Mouse (Mus musculus): ENCODE results near the gene 4933411K16Rik. TPM values are rescaled to one million over a fixed set of nuclear protein-coding genes. Genes with fewer than 3 reads are reported as not detected.
"Not testable (repeated sequence)": the region's sequence is repeated elsewhere in the genome, so short reads cannot be mapped to it uniquely, and the experiment has no call there.

4933411K16Rik gene
- polyA plus RNA-seq, 1 experiment, result 3.6 TPM

GRCm38 (mm10) chr19:42075992-42076391 is 23.9 kb downstream of the 4933411K16Rik start:
- TF ChIP-seq CTCF (conservative IDR thresholded peaks at IDR 0.05; ENCODE audit: insufficient read depth, insufficient read length, low read depth, low read length), result no peak
- no peak for TF ChIP-seq POLR2A (IDR thresholded peaks at IDR 0.05; ENCODE audit: low read depth, low read length)
- H3K36me3 ChIP-seq (ENCODE audit: control insufficient read depth, insufficient read depth, low read length), result no peaks in the 10 kb centered on the region
- H3K4me3 ChIP-seq (ENCODE audit: insufficient read depth, low read depth, low read length), result no peak overlapping the region
- peaks cover 21% of the 10 kb centered on the region for H3K4me1 ChIP-seq (ENCODE audit: control insufficient read depth, insufficient read depth, low read length)
- 73% methylated on average over 16 of the region's 16 CpGs for WGBS
- H3K27ac ChIP-seq (ENCODE audit: insufficient read depth, low read depth, low read length), result no peak overlapping the region
- DNase-seq, result no peak
- no peaks in the 10 kb centered on the region for H3K27me3 ChIP-seq (replicated peaks; ENCODE audit: control insufficient read depth, insufficient read depth, low read length)

GRCm38 (mm10) chr19:42078566-42078965 is 26.5 kb downstream of the 4933411K16Rik start:
- no peak overlapping the region for H3K4me3 ChIP-seq (ENCODE audit: insufficient read depth, low read depth, low read length)
- TF ChIP-seq POLR2A (IDR thresholded peaks at IDR 0.05; ENCODE audit: low read depth, low read length) (no peak), CTCF (conservative IDR thresholded peaks at IDR 0.05; ENCODE audit: insufficient read depth, insufficient read length, low read depth, low read length) (no peak)
- DNase-seq, result no peak
- H3K36me3 ChIP-seq (ENCODE audit: control insufficient read depth, insufficient read depth, low read length), result no peaks in the 10 kb centered on the region
- H3K27ac ChIP-seq (ENCODE audit: insufficient read depth, low read depth, low read length), result no peak overlapping the region
- H3K27me3 ChIP-seq (replicated peaks; ENCODE audit: control insufficient read depth, insufficient read depth, low read length), result no peaks in the 10 kb centered on the region
- H3K4me1 ChIP-seq (ENCODE audit: control insufficient read depth, insufficient read depth, low read length), result peaks cover 11% of the 10 kb centered on the region
- 86% methylated on average over 8 of the region's 8 CpGs for WGBS

- Histone ChIP-seq H3K27me3 (replicated peaks; ENCODE audit: control insufficient read depth, insufficient read depth, low read length) (no peaks in the 10 kb centered on the region), H3K4me3 (ENCODE audit: insufficient read depth, low read depth, low read length) (no peak overlapping the region), H3K4me1 (ENCODE audit: control insufficient read depth, insufficient read depth, low read length) (peaks cover 11% of the 10 kb centered on the region), H3K27ac (ENCODE audit: insufficient read depth, low read depth, low read length) (no peak overlapping the region), H3K36me3 (ENCODE audit: control insufficient read depth, insufficient read depth, low read length) (no peaks in the 10 kb centered on the region)
- DNase-seq, result no peak
- WGBS, result 94% methylated on average over 12 of the region's 12 CpGs
- TF ChIP-seq POLR2A (IDR thresholded peaks at IDR 0.05; ENCODE audit: low read depth, low read length) (no peak), CTCF (conservative IDR thresholded peaks at IDR 0.05; ENCODE audit: insufficient read depth, insufficient read length, low read depth, low read length) (no peak)
Observed at GRCm38 (mm10) chr19:42079006-42079405, 27.0 kb downstream of the 4933411K16Rik start.

GRCm38 (mm10) chr19:42079950-42080349 is 27.9 kb downstream of the 4933411K16Rik start:
- H3K4me1 ChIP-seq (ENCODE audit: control insufficient read depth, insufficient read depth, low read length), result peaks cover 11% of the 10 kb centered on the region
- 46% methylated on average over 5 of the region's 5 CpGs for WGBS
- H3K4me3 ChIP-seq (ENCODE audit: insufficient read depth, low read depth, low read length), result no peak overlapping the region
- no peak overlapping the region for H3K27ac ChIP-seq (ENCODE audit: insufficient read depth, low read depth, low read length)
- TF ChIP-seq POLR2A (IDR thresholded peaks at IDR 0.05; ENCODE audit: low read depth, low read length), result no peak
- no peak for TF ChIP-seq CTCF (conservative IDR thresholded peaks at IDR 0.05; ENCODE audit: insufficient read depth, insufficient read length, low read depth, low read length)
- H3K27me3 ChIP-seq (replicated peaks; ENCODE audit: control insufficient read depth, insufficient read depth, low read length), result no peaks in the 10 kb centered on the region
- peak; percentile 79 for DNase-seq
- H3K36me3 ChIP-seq (ENCODE audit: control insufficient read depth, insufficient read depth, low read length), result no peaks in the 10 kb centered on the region

- WGBS, result 39% methylated on average over 11 of the region's 11 CpGs
- H3K27me3 ChIP-seq (replicated peaks; ENCODE audit: control insufficient read depth, insufficient read depth, low read length), result no peaks in the 10 kb centered on the region
- no peak overlapping the region for H3K4me3 ChIP-seq (ENCODE audit: insufficient read depth, low read depth, low read length)
- H3K4me1 ChIP-seq (ENCODE audit: control insufficient read depth, insufficient read depth, low read length), result peaks cover 11% of the 10 kb centered on the region
- TF ChIP-seq POLR2A (IDR thresholded peaks at IDR 0.05; ENCODE audit: low read depth, low read length) (no peak), CTCF (conservative IDR thresholded peaks at IDR 0.05; ENCODE audit: insufficient read depth, insufficient read length, low read depth, low read length) (no peak)
- no peaks in the 10 kb centered on the region for H3K36me3 ChIP-seq (ENCODE audit: control insufficient read depth, insufficient read depth, low read length)
- peak; percentile 75 for DNase-seq
- H3K27ac ChIP-seq (ENCODE audit: insufficient read depth, low read depth, low read length), result no peak overlapping the region
Observed at GRCm38 (mm10) chr19:42080469-42080868, 28.4 kb downstream of the 4933411K16Rik start.

GRCm38 (mm10) chr19:42081613-42082012 is 29.6 kb downstream of the 4933411K16Rik start:
- H3K4me3 ChIP-seq (ENCODE audit: insufficient read depth, low read depth, low read length); DNase-seq; H3K4me1 ChIP-seq (ENCODE audit: control insufficient read depth, insufficient read depth, low read length); H3K36me3 ChIP-seq (ENCODE audit: control insufficient read depth, insufficient read depth, low read length); H3K27me3 ChIP-seq (replicated peaks; ENCODE audit: control insufficient read depth, insufficient read depth, low read length); H3K27ac ChIP-seq (ENCODE audit: insufficient read depth, low read depth, low read length): not testable (repeated sequence)
- WGBS, result 77% methylated on average over 5 of the region's 5 CpGs

GRCm38 (mm10) chr19:42085690-42086089 is 33.6 kb downstream of the 4933411K16Rik start:
- peaks cover 6% of the 10 kb centered on the region for H3K4me1 ChIP-seq (ENCODE audit: control insufficient read depth, insufficient read depth, low read length)
- no peaks in the 10 kb centered on the region for H3K27me3 ChIP-seq (replicated peaks; ENCODE audit: control insufficient read depth, insufficient read depth, low read length)
- H3K27ac ChIP-seq (ENCODE audit: insufficient read depth, low read depth, low read length), result no peak overlapping the region
- WGBS, result 11% methylated on average over 10 of the region's 10 CpGs
- no peaks in the 10 kb centered on the region for H3K36me3 ChIP-seq (ENCODE audit: control insufficient read depth, insufficient read depth, low read length)
- H3K4me3 ChIP-seq (ENCODE audit: insufficient read depth, low read depth, low read length), result peak overlapping the region; percentile 61
- DNase-seq, result no peak
- TF ChIP-seq CTCF (conservative IDR thresholded peaks at IDR 0.05; ENCODE audit: insufficient read depth, insufficient read length, low read depth, low read length) (no peak), POLR2A (IDR thresholded peaks at IDR 0.05; ENCODE audit: low read depth, low read length) (no peak)

GRCm38 (mm10) chr19:42086166-42086565 is 34.1 kb downstream of the 4933411K16Rik start, which contains the start of gene Morn4:
Gene Morn4, minus strand, starts transcription at chr19:42086357.
- no peaks in the 10 kb centered on the region for H3K27me3 ChIP-seq (replicated peaks; ENCODE audit: control insufficient read depth, insufficient read depth, low read length)
- no peak within 1 kb of the TSS for H3K27ac ChIP-seq (ENCODE audit: insufficient read depth, low read depth, low read length)
- peaks cover 8% of the 10 kb centered on the region for H3K4me1 ChIP-seq (ENCODE audit: control insufficient read depth, insufficient read depth, low read length)
- H3K36me3 ChIP-seq (ENCODE audit: control insufficient read depth, insufficient read depth, low read length), result no peaks in the 10 kb centered on the region
- H3K4me3 ChIP-seq (ENCODE audit: insufficient read depth, low read depth, low read length), result peak within 1 kb of the TSS; percentile 61
- WGBS, result under 1% methylated on average over 21 of the region's 21 CpGs
- TF ChIP-seq CTCF (conservative IDR thresholded peaks at IDR 0.05; ENCODE audit: insufficient read depth, insufficient read length, low read depth, low read length), result no peak
- TF ChIP-seq POLR2A (IDR thresholded peaks at IDR 0.05; ENCODE audit: low read depth, low read length), result no peak
- DNase-seq, result peak; percentile 94

Measured in kidney, adult 2 months (tissue).